Mouse (Mus musculus): Measurements from ENCODE around the gene Milr1. TPM values are rescaled to one million over a fixed set of nuclear protein-coding genes. Genes with fewer than 3 reads are reported as not detected.
"Not testable (repeated sequence)": the region's sequence is repeated elsewhere in the genome, so short reads cannot be mapped to it uniquely, and the experiment has no call there.

The Milr1 gene
- total RNA-seq, 2 experiments from 2014 or later = 0.44 TPM; not detected in 1

DNA sequence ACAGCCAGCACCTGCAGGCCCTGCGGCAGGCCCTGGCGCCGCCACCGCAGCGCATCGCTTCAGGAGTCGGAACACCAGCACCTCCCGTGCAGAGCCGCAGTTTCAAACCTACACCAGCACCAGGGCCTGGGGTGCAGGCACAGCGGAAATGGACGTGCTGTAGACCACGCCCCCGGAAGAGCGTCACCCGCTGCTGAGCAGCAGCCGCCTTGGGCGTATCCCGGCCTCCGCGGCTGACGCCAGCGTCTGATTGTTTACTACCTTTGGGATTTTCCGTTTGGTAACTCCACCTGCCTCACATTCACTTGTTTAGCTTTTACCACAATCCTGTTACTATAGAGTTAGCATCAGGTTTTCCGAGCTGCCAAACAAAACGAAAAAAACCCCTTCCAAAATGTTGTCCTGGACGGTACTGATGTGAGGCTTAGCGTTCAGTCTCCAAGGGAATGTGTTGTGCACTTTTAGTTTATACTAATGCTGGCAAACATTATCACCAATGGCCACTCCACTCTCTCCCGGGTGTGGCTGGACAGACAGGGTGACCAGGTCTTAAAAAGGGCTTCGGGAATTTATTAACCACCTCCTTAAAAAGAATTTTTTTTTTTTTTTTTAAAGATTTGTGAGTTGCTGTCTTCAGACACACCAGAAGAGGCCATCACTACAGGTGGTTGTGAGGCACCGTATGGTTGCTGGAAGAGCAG, 28.5 kb downstream of the Milr1 start, which contains the start of gene Polg2:
Polg2 (minus strand) TSS at position 150 of the 701 bp plus-strand sequence.
- peak within 1 kb of the TSS; percentile 55 for H3K4me3 ChIP-seq
- H3K27ac ChIP-seq = peak within 1 kb of the TSS; percentile 86
- intact Hi-C loops (cut with DNase I) = no loop called here
- TF ChIP-seq CTCF (IDR thresholded peaks at IDR 0.05) = no peak
- peak; percentile 89 to 90 for DNase-seq (ENCODE audit: extremely low spot score in 1 of 2, low spot score in 2 of 2)

GRCm38 (mm10) chr11:106780089-106780425, 29.0 kb downstream of the Milr1 start:
- Histone ChIP-seq H3K27ac (peak overlapping the region; percentile 86; the same call in 1 of the 2 replicates), H3K4me3 (peak overlapping the region; percentile 55)
- no peak for DNase-seq (ENCODE audit: extremely low spot score in 1 of 2, low spot score in 2 of 2)
- no peak for TF ChIP-seq CTCF (IDR thresholded peaks at IDR 0.05)
- intact Hi-C loops (cut with DNase I) = no loop called here

DNA sequence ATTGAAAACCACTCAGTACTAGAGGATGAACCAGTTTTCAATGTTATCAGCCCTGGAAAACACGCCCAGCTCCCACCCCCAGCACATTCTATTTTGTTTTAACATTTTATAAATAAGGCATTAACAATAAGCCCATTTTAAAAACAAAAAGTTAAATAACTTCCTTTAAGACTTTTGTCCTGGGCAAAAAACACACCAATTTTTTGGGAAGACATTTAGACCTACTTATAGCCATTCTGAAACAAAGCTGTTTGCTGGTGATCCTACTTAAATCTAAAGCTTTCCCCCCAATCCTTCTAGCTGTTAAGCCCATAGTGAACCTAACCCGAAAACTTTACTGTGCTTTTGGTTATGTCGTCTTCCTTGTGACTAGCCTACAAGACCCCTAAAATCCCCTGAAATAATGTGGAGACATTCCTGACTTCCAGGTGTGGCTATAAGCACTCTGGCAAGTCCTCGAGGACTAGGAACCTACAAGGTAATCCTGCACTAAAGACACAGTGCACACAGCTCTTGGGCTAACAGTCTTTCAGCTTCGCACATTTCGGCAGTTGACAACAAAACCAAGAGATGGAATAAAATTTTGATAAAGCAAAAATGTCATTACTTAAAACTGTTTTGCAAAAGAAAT, 29.7 kb downstream of the Milr1 start:
- no peak for DNase-seq (ENCODE audit: extremely low spot score in 1 of 2, low spot score in 2 of 2)
- no peak for TF ChIP-seq CTCF (IDR thresholded peaks at IDR 0.05)
- Histone ChIP-seq H3K4me3 (no peak overlapping the region), H3K27ac (no peak overlapping the region)
- intact Hi-C loops (cut with DNase I) = no loop called here

DNA sequence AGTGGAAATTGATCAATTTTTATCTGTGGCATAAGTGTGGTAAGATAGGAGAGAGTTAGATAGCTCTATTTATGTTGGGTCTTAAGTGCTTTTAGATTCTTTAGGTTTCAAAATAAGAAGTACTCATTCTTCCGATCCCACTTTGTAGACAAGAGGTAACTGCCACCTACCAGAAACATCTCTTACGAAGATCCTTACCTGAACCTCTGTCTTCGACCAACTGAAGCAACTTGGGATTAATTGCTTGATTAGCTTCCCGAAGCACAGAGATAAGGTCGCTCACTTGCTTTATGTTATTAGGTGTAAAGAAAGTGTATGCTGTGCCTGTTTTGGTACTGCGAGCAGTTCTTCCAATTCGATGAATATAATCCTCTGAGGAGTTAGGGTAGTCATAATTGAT, 31.2 kb downstream of the Milr1 start:
- DNase-seq (ENCODE audit: extremely low spot score in 1 of 2, low spot score in 2 of 2); H3K4me3 ChIP-seq; H3K27ac ChIP-seq; intact Hi-C loops (cut with DNase I): not testable (repeated sequence)

GRCm38 (mm10) chr11:106782841-106783764, 32.1 kb downstream of the Milr1 start:
- no peak for TF ChIP-seq CTCF (IDR thresholded peaks at IDR 0.05)
- H3K4me3 ChIP-seq = no peak overlapping the region
- intact Hi-C loops (cut with DNase I) = no loop called here
- no peak for DNase-seq (ENCODE audit: extremely low spot score in 1 of 2, low spot score in 2 of 2)
- H3K27ac ChIP-seq = no peak overlapping the region

DNA sequence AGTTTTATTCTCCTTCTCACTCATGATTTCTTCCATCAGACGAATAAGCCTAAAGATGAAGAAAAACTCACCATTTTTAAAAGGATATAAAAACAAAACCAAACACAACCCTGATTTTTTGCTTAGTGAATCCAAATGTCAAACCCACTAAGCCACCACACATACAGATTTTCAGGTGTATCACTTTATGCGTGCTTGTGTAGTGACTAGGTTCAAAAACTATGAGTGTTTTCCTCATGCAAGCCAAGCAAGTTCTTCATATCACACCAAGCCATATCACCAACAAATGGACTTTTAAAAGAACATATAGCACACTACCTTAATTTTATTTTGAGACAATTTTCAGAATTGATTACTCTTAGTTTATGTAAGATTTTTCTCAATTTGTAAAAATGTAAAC, 33.5 kb downstream of the Milr1 start:
- Histone ChIP-seq H3K4me3 (peak overlapping the region; percentile 16; the same call in 1 of the 2 replicates), H3K27ac (no peak overlapping the region)
- intact Hi-C loops (cut with DNase I) = no loop called here
- TF ChIP-seq CTCF (IDR thresholded peaks at IDR 0.05) = no peak
- no peak for DNase-seq (ENCODE audit: extremely low spot score in 1 of 2, low spot score in 2 of 2)

DNA sequence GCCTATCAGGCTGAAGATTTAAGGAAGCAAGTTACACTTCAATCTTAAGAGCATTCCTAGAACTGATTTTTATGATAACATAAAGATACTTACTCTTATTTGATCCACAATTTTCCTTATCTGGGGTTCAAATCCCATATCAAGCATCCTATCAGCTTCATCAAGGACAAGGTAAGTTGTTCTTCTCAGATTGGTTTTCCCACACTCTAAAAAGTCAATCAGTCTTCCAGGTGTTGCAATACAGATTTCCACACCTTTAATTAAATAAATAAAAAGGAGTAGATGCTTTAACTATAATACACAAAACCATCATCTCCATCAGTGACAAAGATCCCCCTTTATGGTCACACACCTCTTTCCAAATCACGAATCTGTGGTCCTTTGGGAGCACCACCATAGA, 34.0 kb downstream of the Milr1 start:
- DNase-seq (ENCODE audit: extremely low spot score in 1 of 2, low spot score in 2 of 2) = no peak

GRCm38 (mm10) chr11:106787131-106788025, 36.4 kb downstream of the Milr1 start:
- no peak; the same call in 1 of the 2 replicates for TF ChIP-seq CTCF (IDR thresholded peaks at IDR 0.05)
- Histone ChIP-seq H3K4me3 (peak overlapping the region; percentile 98), H3K27ac (peak overlapping the region; percentile 100)
- intact Hi-C loops (cut with DNase I) = loop anchor here (2.0 to 5.0 kb wide), 5 partner anchors 35 to 515 kb away; partner anchors contain the start of genes 1810010H24Rik, Kpna2, Smarcd2 and Smurf2
- DNase-seq (ENCODE audit: extremely low spot score in 1 of 2, low spot score in 2 of 2) = peak; percentile 85 to 88

More for the DNA sequence above, 34.0 kb downstream of the Milr1 start:
- Histone ChIP-seq H3K27ac (no peak overlapping the region), H3K4me3 (peak overlapping the region; percentile 98)
- no peak for TF ChIP-seq CTCF (IDR thresholded peaks at IDR 0.05)
- intact Hi-C loops (cut with DNase I) = loop anchor here (5.0 kb wide), 2 partner anchors 212 to 242 kb away; partner anchors contain the start of genes 1810010H24Rik and Kpna2

DNA sequence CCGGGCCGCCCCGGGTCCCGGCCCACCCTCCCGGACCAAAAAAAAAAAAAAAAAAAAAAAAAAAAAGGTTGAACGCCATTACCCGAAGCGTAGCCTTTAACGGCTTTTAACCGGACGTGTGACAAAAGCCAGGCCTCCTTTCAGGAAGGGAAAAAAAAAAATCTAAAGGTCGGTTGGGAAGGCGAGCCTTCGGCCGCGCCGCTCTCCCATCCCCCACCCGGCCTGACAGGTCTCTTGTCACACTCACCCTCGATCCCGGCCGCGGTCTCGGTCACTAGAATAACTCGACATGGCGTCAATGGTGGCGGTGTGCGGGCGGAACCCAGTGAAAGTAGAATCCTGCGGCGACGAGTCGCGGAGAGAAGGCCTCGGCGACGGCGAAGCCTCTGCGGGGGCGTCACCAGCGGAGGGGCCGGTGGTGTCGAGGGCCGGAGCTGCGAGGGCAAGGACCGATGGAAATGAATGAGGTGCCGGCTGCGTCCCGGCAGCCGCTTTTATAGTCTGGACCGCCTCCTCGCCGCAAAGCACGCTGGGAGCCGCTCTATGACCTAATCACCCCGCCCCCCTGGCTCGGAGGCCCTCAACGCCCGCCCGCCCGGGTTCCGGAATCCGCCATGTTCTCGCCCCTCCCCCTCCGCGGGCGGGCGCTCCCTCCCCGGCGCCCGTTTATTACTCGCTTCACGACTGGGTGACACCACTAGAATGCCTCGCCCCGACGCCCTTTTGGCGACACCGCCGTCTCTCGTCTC, 37.2 kb downstream of the Milr1 start:
- intact Hi-C loops (cut with DNase I) = loop anchor here (2.0 to 5.0 kb wide), 5 partner anchors 35 to 515 kb away; partner anchors contain the start of genes 1810010H24Rik, Kpna2, Smarcd2 and Smurf2
- DNase-seq (ENCODE audit: extremely low spot score in 1 of 2, low spot score in 2 of 2) = peak; percentile 98 to 99
- H3K27ac ChIP-seq = peak overlapping the region; percentile 100
- peak overlapping the region; percentile 98 for H3K4me3 ChIP-seq
- TF ChIP-seq CTCF (IDR thresholded peaks at IDR 0.05) = no peak
